Mouse (Mus musculus) cerebellum, adult 8-10 months (tissue): ENCODE results near the gene Cd22.
"Not testable (repeated sequence)": the region's sequence is repeated elsewhere in the genome, so short reads cannot be mapped to it uniquely, and the experiment has no call there.

Experiments
- DNase-seq: peaks from one replicate; pipeline ENCODE4 v3.0.0; 2022

Cd22 gene

DNA sequence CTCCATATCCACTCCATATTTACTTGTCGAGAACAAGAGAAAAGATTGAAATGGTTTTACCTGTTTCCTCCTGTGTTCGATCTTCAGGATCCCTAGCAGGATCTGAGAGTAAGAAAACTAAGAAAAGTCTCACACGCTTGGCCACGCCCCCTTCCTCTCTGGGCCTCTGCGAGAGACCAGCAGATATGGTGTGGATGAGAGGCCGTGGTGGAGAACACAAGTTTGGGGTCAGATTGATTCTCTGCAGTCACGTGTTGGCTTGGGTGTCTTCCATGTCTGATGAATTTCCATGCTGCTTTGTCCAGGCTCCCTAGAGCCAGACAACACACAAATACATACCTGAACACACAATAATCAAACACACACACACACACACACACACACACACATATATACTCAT, at the start of gene Cd22:
TSS of gene Cd22 (minus strand) at position 167 of the 400 bp plus-strand sequence.
- no peak for DNase-seq

DNA sequence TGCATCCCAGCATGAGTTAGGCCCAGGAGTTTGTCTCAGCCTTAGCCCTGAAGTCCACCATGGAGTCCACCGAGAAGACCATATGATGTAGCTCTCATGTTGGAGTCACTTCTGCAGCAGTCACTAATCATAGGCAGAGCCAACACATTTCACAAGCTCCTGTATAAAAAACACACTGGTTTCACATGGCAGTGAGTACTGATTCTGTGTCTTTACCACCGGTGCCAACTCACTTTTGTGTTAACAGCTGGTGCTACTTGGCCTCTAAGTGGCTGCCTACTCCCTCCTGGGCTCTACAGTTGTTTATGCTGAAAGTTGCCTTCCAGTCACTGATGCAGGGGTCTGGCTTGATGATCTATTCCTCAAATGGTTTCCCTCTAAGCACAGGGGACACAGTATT, 44.4 kb upstream of the Cd22 start, which contains the start of gene Hamp2:
TSS of gene Hamp2 (minus strand) at position 101 of the 400 bp plus-strand sequence.
- DNase-seq: not testable (repeated sequence)

DNA sequence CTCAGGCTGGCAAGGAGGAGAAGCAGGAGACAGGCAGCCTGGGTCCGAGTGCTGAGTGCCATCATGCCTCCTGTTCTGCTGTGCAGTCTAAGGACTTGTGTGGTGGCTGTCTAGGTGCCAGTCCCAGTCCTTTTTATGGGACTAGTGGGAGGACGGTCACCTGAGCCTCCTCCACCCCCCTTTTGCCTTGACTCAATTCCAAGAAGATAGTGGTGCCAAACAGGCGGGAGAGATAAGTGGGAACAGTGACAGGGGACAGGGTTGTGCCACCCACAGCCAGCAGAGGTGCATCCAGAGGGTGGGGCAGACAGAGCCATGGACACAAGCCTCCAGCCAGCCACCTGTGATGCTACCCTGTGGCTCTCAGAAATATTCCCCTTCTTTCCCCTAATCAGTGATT, 43.9 kb upstream of the Cd22 start:
- no peak for DNase-seq

DNA sequence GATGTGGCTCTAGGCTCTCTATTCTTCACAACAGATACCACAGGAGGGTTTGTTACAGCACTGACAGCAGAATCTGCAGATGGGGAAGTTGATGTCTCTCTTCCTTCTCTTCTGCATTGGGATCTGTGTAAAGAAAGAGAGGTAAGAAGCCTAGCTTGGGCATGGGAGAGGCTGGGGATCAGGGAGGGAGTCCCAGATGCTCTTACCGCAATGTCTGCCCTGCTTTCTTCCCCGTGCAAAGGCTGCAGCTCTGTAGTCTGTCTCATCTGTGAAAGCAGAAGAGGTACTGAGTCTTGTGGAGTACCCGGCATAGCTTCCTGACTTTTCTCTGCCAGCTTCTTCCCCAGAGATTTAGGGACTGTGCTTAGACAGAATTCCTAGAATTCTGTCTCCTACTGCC, 42.3 kb upstream of the Cd22 start:
- not testable (repeated sequence) for DNase-seq

DNA sequence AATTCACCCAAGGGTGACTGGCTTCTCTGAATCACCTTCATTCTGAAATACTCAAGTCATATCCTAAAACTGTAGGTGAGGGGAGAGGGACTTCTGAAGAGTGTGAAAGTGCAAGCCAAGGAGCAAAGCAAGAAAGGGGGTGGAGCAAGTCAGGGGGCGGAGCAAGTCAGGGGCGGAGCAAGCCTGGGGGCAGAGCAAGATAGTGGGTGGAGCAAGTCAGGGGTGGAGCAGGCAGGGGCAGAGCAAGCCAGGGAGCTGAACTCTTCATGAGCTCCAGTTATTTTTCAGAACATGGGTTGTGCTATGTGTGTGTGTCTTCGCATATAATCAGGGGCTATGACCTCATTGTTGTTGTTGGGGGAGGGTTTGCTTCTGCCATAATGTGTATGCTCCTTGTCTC, 40.1 kb upstream of the Cd22 start:
- DNase-seq: no peak

DNA sequence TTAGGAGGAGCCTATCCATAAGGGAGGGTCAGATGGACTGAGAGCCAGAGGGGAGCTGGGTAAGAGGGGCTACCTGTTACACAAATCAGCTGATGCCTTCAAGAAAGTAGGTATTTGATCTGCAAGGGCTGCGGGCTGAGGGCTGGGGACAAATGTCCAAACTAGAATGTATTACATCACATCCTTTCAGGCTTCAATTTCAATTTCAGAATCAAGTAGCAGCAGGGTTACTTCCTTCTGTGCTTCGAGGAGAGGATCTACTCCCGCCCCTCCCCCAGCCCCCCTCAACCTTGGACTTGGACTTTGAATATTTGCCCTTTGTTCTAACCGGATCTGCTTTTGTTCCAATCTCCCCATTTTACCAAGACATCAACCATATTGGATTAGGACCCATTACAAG, 37.1 kb upstream of the Cd22 start:
- no peak for DNase-seq

DNA sequence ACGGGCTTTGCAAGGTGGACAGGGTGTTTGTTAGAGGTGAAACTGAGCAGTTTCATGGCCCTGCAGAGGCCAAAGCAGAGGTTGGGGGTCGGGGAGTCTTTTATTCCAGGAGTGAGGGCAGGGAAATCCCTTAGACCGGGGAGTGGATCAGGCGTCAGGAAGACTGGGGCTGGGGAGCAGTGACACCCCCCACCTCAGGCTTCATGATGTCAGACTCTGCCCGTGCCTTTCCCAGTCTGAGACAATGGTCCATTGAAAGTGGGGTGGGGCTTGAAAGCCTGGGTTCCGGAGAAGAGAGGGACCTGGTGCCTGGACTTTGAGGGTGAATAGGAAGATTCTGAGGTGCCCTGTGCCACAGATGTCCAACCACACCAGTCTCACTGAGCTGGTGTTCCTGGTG, 36.6 kb upstream of the Cd22 start:
- no peak for DNase-seq

DNA sequence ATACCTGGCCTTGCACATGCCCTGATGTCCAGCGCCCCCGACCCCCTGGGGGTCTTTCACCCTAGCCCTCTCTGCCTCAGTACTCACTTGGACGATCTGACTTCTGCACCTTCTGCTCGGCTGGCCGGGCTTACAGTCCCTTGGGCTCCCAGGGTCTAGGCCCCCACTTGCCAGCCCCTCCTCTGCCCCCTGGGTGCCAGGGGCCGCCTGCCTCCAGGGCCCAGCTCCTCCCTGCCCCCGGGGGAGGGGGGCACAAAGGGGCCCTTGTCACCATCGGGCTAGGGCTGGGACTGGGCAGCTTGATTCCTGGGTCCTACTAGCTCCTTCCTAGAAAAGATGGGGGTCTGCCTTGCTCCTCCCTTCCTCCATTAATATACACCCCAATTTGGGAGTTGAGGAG, 34.6 kb upstream of the Cd22 start, which contains the start of gene Mag:
TSS of gene Mag (minus strand) at position 142 of the 400 bp plus-strand sequence.
- no peak for DNase-seq

DNA sequence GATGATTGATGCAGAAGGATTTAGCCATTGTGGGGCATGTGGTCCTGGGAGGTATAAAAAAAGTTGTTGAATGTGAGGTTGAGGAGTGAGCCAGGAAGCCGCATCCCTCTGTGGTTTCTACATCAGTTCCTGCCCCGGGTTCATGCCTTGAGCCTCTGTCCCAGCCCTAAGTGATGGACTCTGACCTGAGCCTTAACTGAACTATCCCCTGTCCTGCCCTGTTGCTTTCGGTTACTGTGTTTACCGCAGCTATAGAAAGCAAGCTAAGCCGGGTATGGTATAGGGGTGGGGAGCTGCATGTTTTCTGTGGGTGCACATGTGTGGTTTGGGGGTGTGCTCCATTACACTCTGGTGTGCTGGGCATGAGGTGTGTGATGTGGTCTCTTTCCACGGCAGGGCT, 29.6 kb upstream of the Cd22 start:
- DNase-seq: no peak

DNA sequence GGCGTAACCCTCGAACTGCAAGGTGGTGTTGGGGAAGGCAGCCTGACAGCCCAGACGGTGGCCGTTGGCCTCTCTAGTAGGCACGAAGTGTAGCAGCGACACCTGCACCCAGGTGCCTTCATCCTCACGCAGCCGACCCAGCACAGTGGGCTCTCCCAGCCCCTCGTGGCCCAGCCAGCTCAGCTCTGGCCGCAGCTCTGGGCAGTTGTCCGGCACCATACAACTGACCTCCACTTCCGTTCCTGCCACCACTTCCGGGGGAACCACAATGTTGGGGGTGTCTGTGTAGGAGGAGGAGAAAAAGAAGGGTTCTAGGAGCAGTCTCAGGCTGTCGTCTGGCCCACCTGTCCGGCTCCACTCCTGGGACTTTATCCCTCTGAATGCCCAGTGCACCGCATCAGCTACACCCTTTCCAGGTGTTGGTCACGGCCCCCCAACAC, 28.9 kb upstream of the Cd22 start:
- no peak for DNase-seq

DNA sequence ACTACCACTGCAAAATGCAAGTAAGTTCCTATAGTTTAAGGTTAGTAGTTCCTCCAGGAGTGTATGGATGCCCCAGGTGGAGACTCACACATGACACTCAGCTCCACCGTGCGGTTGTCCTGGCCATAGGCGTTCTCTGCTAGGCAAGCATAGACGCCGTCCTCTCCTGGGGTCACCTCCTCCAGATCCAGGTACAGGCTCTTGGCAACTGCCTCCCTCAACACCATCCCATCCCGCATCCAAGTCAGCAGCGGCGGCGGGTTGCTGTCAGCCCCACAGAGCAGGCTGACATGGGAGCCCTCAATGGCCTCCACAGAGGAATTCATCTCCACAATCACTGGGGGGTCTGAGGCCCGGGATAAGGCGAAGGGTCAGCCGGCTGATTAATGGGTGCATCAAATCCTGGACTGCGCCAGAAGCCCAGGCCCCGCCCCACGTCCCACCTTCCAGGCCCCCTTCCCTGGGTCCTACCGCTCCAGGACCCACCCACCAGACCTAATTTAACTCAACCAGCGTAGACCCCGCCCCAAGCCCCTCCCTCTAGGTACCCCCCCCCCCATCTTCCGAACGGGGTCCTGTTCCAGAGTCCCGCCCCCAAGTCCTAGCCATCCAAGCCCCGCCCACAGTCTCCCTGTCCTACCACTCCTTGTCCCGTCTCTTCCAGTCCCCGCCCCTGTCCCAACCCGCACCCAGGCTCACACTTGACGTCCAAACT, 28.3 kb upstream of the Cd22 start:
- DNase-seq: no peak

DNA sequence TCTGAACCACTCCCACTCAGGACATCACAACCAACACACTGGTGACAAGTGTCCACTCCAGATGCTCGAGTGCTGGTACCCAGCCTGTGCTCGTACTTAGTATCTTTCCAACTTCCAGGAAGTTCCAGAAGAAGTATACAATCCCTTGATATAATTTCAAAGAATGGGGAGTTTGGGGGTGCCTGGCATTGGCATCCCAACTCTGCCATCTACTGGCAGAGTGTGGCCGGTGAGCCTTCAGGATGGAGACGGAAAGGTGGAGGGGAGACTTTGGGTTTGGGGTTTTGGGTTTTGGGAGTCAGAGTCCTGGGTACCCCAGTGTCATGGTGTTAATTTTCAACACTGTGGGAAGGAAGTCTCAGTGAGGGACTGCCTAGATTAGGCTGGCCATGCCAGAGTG, 23.9 kb upstream of the Cd22 start:
- DNase-seq: no peak

DNA sequence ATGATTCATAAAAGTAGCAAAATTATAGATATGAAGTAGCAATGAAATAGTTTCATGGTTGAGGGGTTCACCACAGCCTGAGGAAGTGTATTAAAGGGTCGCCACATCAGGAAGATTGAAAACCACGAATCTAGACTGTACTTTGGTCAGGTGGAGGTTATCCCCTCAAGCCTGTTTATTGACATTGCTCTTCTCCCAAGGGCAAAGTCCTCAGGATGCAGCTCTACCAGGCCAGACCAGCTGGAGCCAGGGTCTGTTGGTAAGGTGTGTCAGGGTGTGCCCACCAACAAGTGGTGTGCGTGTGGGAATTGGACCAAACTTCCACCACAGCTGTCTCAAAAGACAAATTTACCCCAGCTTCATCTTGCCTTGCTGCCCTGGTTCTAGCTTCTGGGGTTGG, 15.1 kb upstream of the Cd22 start:
- DNase-seq: no peak

DNA sequence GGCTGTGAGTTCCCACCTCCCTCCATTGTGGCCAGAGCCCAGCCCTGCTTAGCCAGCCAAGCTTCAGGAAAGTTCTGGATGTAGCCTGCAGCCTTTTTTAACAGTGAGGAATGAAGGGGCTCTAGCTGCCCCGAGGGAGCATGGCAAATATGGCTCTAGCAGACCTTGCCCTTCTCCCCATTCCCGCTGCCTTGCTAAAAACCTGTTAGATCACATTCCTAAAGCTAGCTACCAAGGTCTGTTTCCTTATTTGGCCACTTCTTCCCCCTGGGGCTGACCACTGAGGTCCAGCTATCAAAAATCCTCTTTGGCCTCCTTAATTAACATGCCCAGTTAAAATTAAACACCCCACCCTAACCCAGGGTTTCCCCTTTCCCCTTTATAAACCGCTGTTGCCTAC, 12.4 kb upstream of the Cd22 start:
- no peak for DNase-seq

DNA sequence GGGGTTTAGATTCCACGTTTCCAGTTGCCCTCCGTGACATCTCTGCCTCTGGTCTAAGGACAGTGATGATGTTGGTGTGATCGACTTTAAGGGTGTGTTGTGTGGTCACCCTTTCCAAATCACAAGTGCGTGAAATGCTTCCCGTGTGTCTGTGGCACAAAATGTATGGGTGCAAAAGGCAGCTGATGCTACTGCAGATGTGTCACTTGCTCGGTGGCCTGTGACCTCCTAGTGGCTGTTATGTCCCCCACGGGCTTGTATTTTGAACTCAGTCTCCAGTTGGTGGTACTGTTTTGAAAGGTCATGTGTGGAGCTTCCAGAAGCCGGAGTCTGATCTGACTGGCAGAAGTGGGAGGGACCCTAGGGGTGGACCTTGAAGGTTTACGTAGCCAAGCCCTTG, 11.6 kb upstream of the Cd22 start:
- DNase-seq: no peak

DNA sequence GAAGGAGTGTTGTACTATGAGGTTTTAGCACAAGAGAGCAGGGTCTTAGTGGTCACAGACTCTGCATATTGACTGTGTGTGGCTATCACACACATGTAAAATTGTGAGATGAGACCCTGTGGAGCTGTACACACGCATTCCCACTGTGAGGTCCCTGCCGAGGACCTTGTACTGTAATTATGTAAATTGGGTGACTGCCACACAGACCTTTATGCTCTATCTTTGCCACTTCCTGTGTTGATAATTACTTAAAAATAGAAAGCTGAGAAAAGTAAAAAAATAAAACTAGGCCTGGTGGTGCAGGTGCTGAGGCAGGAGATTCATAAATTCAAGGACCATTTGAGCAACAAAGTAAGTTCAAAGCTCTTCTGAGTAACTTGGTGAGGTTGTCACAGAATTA, 10.5 kb upstream of the Cd22 start:
- DNase-seq: no peak

DNA sequence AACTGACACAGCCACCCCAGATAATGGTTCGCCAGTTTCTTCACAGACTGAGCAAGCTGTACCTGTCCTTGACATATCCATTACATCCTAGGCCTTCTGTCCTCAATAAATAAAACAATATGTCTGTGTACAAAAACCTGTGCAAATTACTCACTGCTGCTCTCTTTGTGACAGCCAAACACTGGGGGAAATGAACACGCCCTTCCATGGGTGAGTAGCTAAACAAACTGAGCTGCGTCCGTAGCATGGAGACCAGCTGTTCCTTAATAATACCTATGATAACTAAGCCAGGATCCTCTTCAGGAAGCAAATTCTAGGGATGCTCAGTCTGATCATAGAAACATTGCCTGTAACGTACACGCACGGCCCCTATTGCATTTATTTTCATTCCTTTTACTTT, 8.6 kb upstream of the Cd22 start:
- DNase-seq: no peak

DNA sequence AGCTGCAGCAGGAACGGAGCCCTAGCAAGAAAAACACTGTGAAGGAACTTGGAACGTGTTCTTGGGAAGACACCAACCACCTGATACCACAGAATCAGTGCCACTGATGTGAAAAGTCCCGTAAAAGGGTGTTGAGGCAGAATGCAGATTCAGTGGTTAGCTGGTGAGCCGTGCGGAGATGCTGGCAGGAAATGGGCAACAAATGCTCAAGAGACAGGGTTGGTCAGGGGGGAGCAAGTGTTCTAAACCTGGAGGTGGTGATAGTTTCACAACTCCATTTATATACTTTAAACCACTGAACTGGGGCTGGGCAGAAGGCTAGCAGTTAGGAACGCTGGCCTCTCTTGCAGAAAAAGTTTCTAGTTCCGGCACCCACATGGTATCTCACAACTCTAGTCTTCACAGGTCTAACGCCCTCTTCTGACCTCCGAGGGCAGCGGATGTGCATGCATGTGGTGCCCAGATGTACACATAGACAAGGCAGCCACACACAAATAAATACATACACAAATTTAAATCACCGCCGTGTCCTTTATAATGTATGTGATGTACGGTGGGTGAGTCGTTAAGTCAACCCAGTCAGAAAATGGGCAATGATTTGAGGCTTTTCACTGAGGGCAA, 7.5 kb upstream of the Cd22 start:
- DNase-seq: no peak

DNA sequence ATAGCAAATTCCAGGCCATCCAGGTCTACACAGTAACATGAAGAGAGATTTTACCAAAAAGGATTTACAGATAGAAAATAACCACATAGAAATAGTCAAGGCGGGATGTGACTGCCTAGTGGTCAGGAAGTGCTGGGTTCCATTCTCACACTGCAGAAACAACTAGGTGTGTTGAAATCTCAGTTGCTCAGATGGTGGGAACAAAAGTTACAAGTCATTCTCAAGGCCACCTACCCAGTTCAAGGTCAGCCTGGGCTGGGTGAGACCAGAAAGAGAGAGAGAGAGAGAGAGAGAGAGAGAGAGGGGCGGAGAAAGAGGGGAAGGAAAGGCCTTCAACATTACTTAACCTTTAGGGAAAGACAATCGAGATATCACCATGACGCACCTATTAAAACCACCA, 6.7 kb upstream of the Cd22 start:
- no peak for DNase-seq

DNA sequence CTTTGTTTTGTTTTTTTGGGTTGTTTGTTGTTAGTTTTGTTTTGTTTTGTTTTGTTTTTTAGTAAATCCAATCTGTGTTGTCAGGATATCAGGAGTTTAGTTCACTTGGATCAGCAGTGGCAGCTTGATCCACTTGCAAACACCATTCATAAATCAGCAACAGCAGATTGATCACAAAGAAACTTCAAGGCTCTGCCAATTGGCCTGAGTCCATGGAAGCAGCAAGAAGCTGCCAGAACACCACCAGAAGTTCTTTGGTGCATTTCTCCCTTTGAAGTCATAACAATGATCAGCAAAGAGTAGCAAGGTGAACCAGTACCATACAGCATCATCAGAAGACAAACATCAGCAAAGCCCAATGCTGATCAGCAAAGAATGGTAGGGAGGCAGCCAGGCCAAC, 3.9 kb upstream of the Cd22 start:
- no peak for DNase-seq

DNA sequence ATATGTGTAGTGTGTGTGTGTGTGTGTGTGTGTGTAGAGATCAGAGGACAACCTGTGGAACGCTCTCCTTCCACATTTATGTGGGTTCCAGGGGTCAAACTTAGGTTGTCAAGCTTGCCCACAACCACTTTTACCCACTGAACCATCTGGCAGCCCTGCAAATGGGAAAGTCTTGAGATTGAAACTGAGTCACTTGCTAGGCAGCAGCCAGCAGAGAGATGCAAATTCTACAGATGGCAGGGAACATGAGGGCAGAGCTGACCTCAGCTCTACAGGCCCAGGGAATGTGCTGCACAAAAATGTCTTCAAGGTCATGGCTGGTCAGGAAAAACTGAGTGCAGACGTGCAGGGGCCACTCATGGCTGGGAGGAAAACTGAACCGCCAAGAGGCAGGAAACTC, 1.2 kb upstream of the Cd22 start:
- DNase-seq: no peak

DNA sequence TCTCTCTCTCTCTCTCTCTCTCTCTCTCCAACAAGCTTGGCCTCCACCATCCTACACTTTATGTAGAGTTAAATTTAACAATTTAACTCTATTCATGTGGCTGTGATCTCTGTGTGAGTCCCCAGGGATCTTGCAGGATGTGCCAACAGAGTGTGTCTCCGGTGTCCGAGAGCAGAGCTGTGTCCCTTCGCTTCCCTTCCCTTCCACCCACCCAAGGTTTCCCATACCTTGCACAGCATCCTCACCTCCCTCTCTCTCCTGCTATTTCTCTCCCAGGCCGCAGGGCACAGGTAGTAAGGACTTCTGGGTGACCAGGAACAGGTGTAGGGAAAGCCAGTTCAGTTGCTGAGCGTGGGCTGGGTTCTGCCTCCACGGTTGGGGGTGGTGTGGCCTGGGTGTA, 1.2 kb downstream of the Cd22 start:
- no peak for DNase-seq

DNA sequence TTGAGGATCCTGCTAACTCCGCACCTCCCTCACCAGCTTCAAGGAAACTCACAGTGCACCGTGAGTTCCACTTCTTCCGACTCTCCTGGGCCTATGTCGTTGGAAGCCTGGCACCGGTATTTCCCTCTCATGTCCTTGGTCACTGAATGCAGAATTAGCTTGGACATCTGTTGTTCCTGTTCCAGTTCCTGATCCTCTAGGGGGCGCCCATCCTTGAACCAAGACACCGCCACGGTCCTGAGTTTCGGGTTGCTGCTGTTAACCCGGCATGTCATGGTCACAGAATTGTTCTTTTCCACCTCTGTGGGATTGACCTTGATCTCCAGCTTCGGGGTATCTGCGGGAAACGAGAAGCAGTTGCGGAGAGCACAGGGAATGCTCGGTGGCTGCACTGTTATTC, 7.1 kb downstream of the Cd22 start:
- peak; percentile 59 for DNase-seq

DNA sequence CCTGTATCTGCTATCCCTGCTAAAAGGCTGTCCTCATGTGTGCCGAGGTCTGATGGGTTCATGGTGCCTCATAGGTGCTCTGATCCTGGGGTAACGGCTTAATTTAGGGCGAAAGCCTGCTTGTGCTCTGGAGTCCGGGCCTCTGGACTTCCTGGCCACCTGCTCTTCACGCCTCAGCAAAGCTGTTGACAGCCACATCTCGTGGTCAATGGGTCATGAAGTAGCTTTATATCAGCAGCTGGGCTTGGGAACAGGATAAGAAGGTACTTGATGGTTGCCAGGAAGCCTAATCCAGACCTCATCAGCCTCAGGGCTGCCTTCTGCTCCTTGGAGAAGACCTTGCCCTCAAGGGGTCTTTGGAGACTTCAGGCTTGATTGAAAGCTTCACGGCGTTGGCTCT, 16.8 kb downstream of the Cd22 start:
- no peak for DNase-seq

DNA sequence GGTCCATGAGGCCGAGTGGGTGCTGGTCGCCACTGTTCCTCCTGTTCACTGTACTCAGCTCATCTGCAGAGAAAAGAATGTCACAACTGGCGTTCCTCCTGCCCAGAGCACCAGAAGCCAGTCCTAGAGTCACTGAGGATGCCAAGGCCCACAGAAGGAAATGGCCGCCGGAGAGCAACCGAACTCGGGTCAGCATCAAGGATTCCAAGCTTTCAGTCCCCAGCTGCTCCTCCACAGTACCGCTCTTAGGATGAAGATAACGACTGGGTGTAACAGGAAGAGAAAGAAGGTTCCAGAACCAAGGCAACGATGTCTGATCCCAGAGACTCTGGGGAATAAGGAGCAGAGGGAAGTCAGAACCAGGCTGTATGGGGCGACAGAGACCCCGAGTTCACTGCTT, 18.7 kb downstream of the Cd22 start, which contains the start of gene Ffar1:
TSS of gene Ffar1 (minus strand) at position 101 of the 400 bp plus-strand sequence.
- no peak for DNase-seq
